Mouse (Mus musculus) hindbrain, embryonic 15.5 days (tissue): ENCODE data around the gene Enkur. TPM values are rescaled to one million over a fixed set of nuclear protein-coding genes. Genes with fewer than 3 reads are reported as not detected.
A peak's percentile ranks its signal among the peaks of the same experiment; 100 is the strongest.

Experiments
- ATAC-seq: fragments of 200-750 bp; cut with Nextera tagmentation; 2 replicates; pipeline ENCODE4 v1.8.0; 2017; ENCODE audit warnings: low read depth, moderate number of reproducible peaks, moderate TSS enrichment; ENCODE audit not compliant: low FRiP score
- H3K27ac ChIP-seq: fragments of 300-500 bp; sonication (generic); replicated peaks from 2 replicates; pipeline ENCODE4 v1.5.1; 2015; ENCODE audit warnings: mild to moderate bottlenecking, inconsistent platforms
- H3K27me3 ChIP-seq: fragments of 300-500 bp; sonication (generic); 2 replicates; pipeline ENCODE4 v1.6.1; 2015; ENCODE audit warnings: control low read depth, inconsistent platforms
- H3K36me3 ChIP-seq: fragments of 300-500 bp; sonication (generic); 2 replicates; pipeline ENCODE4 v1.6.1; 2015; ENCODE audit warnings: control low read depth, inconsistent platforms
- H3K4me1 ChIP-seq: fragments of 300-500 bp; sonication (generic); replicated peaks from 2 replicates; pipeline ENCODE4 v1.6.1; 2015; ENCODE audit warnings: control low read depth, inconsistent platforms
- H3K4me2 ChIP-seq: fragments of 300-500 bp; sonication (generic); 2 replicates; pipeline ENCODE4 v1.6.1; 2015; ENCODE audit warnings: moderate library complexity, mild to moderate bottlenecking, inconsistent platforms
- H3K4me3 ChIP-seq: fragments of 300-500 bp; sonication (generic); 2 replicates; pipeline ENCODE4 v1.5.1; 2015; ENCODE audit warnings: mild to moderate bottlenecking, inconsistent platforms
- H3K9ac ChIP-seq: fragments of 300-500 bp; sonication (generic); 2 replicates; pipeline ENCODE4 v1.6.1; 2015; ENCODE audit warnings: inconsistent platforms
- H3K9me3 ChIP-seq: fragments of 300-500 bp; sonication (generic); 2 replicates; pipeline ENCODE4 v1.6.1; 2016; ENCODE audit warnings: control low read depth, inconsistent platforms
- WGBS: fragments of 180-500 bp; shearing (Covaris S2); methylation state at CpG from one replicate; pipeline ENCODE4 v1.1.7; 2015; 5-methylcytosine and 5-hydroxymethylcytosine counted together
- polyA plus RNA-seq: library from polyadenylated mRNA; unstranded; fragments of >200 nt; fragmentation: Nextera tagmentation; extraction: Ambion mirVana; gene quantifications from 2 replicates; pipeline ENCODE4 v1.2.1, GENCODE M21; 2015

The Enkur gene
- polyA plus RNA-seq, 1 experiment from 2014 or later, result 5.3 TPM

GRCm38 (mm10) chr2:21222453-21223384 lies 17.6 kb upstream of the Enkur start:
- H3K9ac ChIP-seq, result no peak overlapping the region
- H3K9me3 ChIP-seq, result no peaks in the 10 kb centered on the region
- no peak overlapping the region for H3K27ac ChIP-seq
- no peak overlapping the region for H3K4me3 ChIP-seq
- no peak overlapping the region for H3K4me2 ChIP-seq
- ATAC-seq, result no peak
- H3K4me1 ChIP-seq, result no peaks in the 10 kb centered on the region
- 93% methylated on average over 9 of the region's 9 CpGs for WGBS
- no peaks in the 10 kb centered on the region for H3K36me3 ChIP-seq
- no peaks in the 10 kb centered on the region for H3K27me3 ChIP-seq

- H3K27me3 ChIP-seq, result no peaks in the 10 kb centered on the region
- ATAC-seq, result no peak
Observed at GRCm38 (mm10) chr2:21215284-21215683, 10.1 kb upstream of the Enkur start.

GRCm38 (mm10) chr2:21214322-21214721 lies 9.2 kb upstream of the Enkur start:
- no peaks in the 10 kb centered on the region for H3K9me3 ChIP-seq
- ATAC-seq, result no peak
- H3K4me3 ChIP-seq, result no peak overlapping the region
- no peaks in the 10 kb centered on the region for H3K4me1 ChIP-seq
- no peak overlapping the region for H3K27ac ChIP-seq
- H3K4me2 ChIP-seq, result no peak overlapping the region
- H3K9ac ChIP-seq, result no peak overlapping the region
- no peaks in the 10 kb centered on the region for H3K27me3 ChIP-seq
- H3K36me3 ChIP-seq, result peaks cover 39% of the 10 kb centered on the region

More at GRCm38 (mm10) chr2:21215284-21215683, 10.1 kb upstream of the Enkur start:
- H3K36me3 ChIP-seq, result peaks cover 38% of the 10 kb centered on the region
- H3K4me3 ChIP-seq, result no peak overlapping the region
- H3K4me1 ChIP-seq, result no peaks in the 10 kb centered on the region
- 99% methylated on average over 2 of the region's 2 CpGs for WGBS
- H3K27ac ChIP-seq, result no peak overlapping the region
- no peak overlapping the region for H3K4me2 ChIP-seq
- H3K9ac ChIP-seq, result no peak overlapping the region
- no peaks in the 10 kb centered on the region for H3K9me3 ChIP-seq

- H3K4me1 ChIP-seq, result peaks cover 13% of the 10 kb centered on the region
- no peak overlapping the region for H3K27ac ChIP-seq
- H3K4me2 ChIP-seq, result no peak overlapping the region
- H3K9ac ChIP-seq, result no peak overlapping the region
- 80% methylated on average over 6 of the region's 6 CpGs for WGBS
- no peaks in the 10 kb centered on the region for H3K9me3 ChIP-seq
- ATAC-seq, result no peak
- no peaks in the 10 kb centered on the region for H3K27me3 ChIP-seq
- peaks cover 28% of the 10 kb centered on the region for H3K36me3 ChIP-seq
- no peak overlapping the region for H3K4me3 ChIP-seq
Observed at GRCm38 (mm10) chr2:21211361-21211760, 6.2 kb upstream of the Enkur start.

GRCm38 (mm10) chr2:21206278-21206677 lies 1.1 kb upstream of the Enkur start:
- H3K9ac ChIP-seq, result peak overlapping the region; percentile 77
- no peak for ATAC-seq

GRCm38 (mm10) chr2:21205831-21206159 lies 630 bp upstream of the Enkur start:
- Histone ChIP-seq H3K36me3 (0 out of 2 replicates have a peak, but pooled peaks cover 4% of the 10 kb centered on the region), H3K27ac (peak overlapping the region; percentile 89), H3K9ac (peak overlapping the region; percentile 77), H3K27me3 (no peaks in the 10 kb centered on the region), H3K4me1 (peaks cover 21% of the 10 kb centered on the region), H3K4me3 (peak overlapping the region; percentile 72), H3K9me3 (no peaks in the 10 kb centered on the region), H3K4me2 (peak overlapping the region; percentile 84)
- peak; percentile 94 for ATAC-seq
- WGBS, result under 1% methylated on average over 19 of the region's 19 CpGs

More at GRCm38 (mm10) chr2:21206278-21206677, 1.1 kb upstream of the Enkur start:
- Histone ChIP-seq H3K4me1 (peaks cover 21% of the 10 kb centered on the region), H3K27ac (peak overlapping the region; percentile 89), H3K9me3 (no peaks in the 10 kb centered on the region), H3K36me3 (peaks cover 6% of the 10 kb centered on the region; the same call in 1 of the 2 replicates), H3K4me3 (peak overlapping the region; percentile 72), H3K27me3 (no peaks in the 10 kb centered on the region), H3K4me2 (peak overlapping the region; percentile 84)
- 40% methylated on average over 6 of the region's 6 CpGs for WGBS

GRCm38 (mm10) chr2:21202754-21203153 lies 2.4 kb downstream of the Enkur start:
- Histone ChIP-seq H3K4me2 (no peak overlapping the region), H3K9ac (no peak overlapping the region), H3K36me3 (no peaks in the 10 kb centered on the region), H3K27ac (no peak overlapping the region), H3K4me3 (no peak overlapping the region), H3K27me3 (no peaks in the 10 kb centered on the region), H3K4me1 (peaks cover 18% of the 10 kb centered on the region), H3K9me3 (no peaks in the 10 kb centered on the region)
- no peak for ATAC-seq
- 84% methylated on average over 2 of the region's 2 CpGs for WGBS

GRCm38 (mm10) chr2:21199051-21199450 lies 6.1 kb downstream of the Enkur start:
- H3K9ac ChIP-seq, result no peak overlapping the region
- WGBS, result 57% methylated on average over 3 of the region's 3 CpGs
- no peak for ATAC-seq
- no peak overlapping the region for H3K4me3 ChIP-seq
- no peak overlapping the region for H3K27ac ChIP-seq
- H3K4me2 ChIP-seq, result no peak overlapping the region
- H3K9me3 ChIP-seq, result no peaks in the 10 kb centered on the region
- no peaks in the 10 kb centered on the region for H3K27me3 ChIP-seq
- no peaks in the 10 kb centered on the region for H3K36me3 ChIP-seq
- no peaks in the 10 kb centered on the region for H3K4me1 ChIP-seq

- no peak overlapping the region for H3K4me3 ChIP-seq
- H3K9ac ChIP-seq, result no peak overlapping the region
- H3K4me2 ChIP-seq, result no peak overlapping the region
- no peak for ATAC-seq
- H3K27me3 ChIP-seq, result no peaks in the 10 kb centered on the region
- H3K36me3 ChIP-seq, result no peaks in the 10 kb centered on the region
- H3K27ac ChIP-seq, result no peak overlapping the region
- no peaks in the 10 kb centered on the region for H3K4me1 ChIP-seq
- 94% methylated on average over 5 of the region's 5 CpGs for WGBS
- H3K9me3 ChIP-seq, result no peaks in the 10 kb centered on the region
Observed at GRCm38 (mm10) chr2:21195233-21195632, 9.9 kb downstream of the Enkur start.

GRCm38 (mm10) chr2:21191232-21191631 lies 13.9 kb downstream of the Enkur start:
- H3K9ac ChIP-seq, result no peak overlapping the region
- ATAC-seq, result no peak
- no peak overlapping the region for H3K27ac ChIP-seq
- H3K27me3 ChIP-seq, result no peaks in the 10 kb centered on the region
- no peaks in the 10 kb centered on the region for H3K4me1 ChIP-seq
- H3K36me3 ChIP-seq, result no peaks in the 10 kb centered on the region
- WGBS, result 66% methylated on average over 1 of the region's 1 CpGs
- no peaks in the 10 kb centered on the region for H3K9me3 ChIP-seq
- H3K4me3 ChIP-seq, result no peak overlapping the region
- H3K4me2 ChIP-seq, result no peak overlapping the region

GRCm38 (mm10) chr2:21188610-21189009 lies 16.6 kb downstream of the Enkur start:
- 51% methylated on average over 4 of the region's 4 CpGs for WGBS
- H3K27ac ChIP-seq, result no peak overlapping the region

GRCm38 (mm10) chr2:21187576-21187975 lies 17.6 kb downstream of the Enkur start:
- H3K9ac ChIP-seq, result no peak overlapping the region
- no peak overlapping the region for H3K4me2 ChIP-seq
- H3K27me3 ChIP-seq, result no peaks in the 10 kb centered on the region
- no peak overlapping the region for H3K4me3 ChIP-seq
- H3K4me1 ChIP-seq, result no peaks in the 10 kb centered on the region
- H3K9me3 ChIP-seq, result no peaks in the 10 kb centered on the region
- H3K36me3 ChIP-seq, result no peaks in the 10 kb centered on the region
- 56% methylated on average over 7 of the region's 7 CpGs for WGBS
- no peak for ATAC-seq
- no peak overlapping the region for H3K27ac ChIP-seq

More at GRCm38 (mm10) chr2:21188610-21189009, 16.6 kb downstream of the Enkur start:
- H3K4me3 ChIP-seq, result no peak overlapping the region
- H3K4me1 ChIP-seq, result no peaks in the 10 kb centered on the region
- H3K27me3 ChIP-seq, result no peaks in the 10 kb centered on the region
- no peaks in the 10 kb centered on the region for H3K36me3 ChIP-seq
- no peaks in the 10 kb centered on the region for H3K9me3 ChIP-seq
- ATAC-seq, result no peak
- H3K9ac ChIP-seq, result no peak overlapping the region
- no peak overlapping the region for H3K4me2 ChIP-seq
